In the genomic region with DNA sequence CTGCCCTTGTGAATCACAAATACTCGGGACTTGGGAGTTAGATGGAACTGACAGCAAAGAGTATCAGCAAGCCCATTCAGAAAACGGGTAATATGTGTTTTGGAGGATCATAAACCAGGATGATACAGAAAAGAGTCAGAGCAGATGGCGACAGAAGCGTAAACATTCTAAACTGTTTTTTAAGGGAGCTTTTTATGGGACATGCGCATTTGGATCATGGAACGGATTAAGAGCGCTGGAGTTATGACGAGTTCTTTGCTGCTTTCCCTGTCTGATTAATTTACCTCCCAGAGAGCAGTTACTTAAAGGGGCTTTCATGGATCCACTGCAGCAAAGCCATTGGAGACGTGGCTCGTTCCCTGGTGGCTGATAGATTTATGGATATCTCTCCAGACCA, we compare ENCODE assay signal across 10 mouse cellular contexts.
DNase-seq lines count a peak whose midpoint lies in the region; ATAC-seq and TF ChIP-seq lines count a peak whose summit lies in the region.
"Had no signal": no experiment of that assay in that cellular context is flagged by ENCODE, and none has a peak within 500 bp of the region (broad histone marks: within the 10 kb centered on the region; RNA-seq: fewer than 3 reads in every experiment).

No protein-coding gene starts in this region.

- no peak for DNase-seq in forebrain, embryonic 11.5 days (ENCODE audit: low spot score)
- DNase-seq in midbrain, embryonic 11.5 days (ENCODE audit: low spot score, missing footprints) = no peak
- no peak for DNase-seq in limb, embryonic 14.5 days (ENCODE audit: low spot score)
- no peak for DNase-seq in right cerebral cortex, postnatal 14 days
- DNase-seq in cerebellum, adult 2 months = no peak
- DNase-seq: cerebellum, adult 11 months; heart, postnatal 4 days had no signal

- H3K27ac ChIP-seq in forebrain, embryonic 12.5 days = no peak overlapping the region
- no peak overlapping the region for H3K27ac ChIP-seq in forebrain, embryonic 11.5 days (ENCODE audit: low read depth, low read length)
- H3K27ac ChIP-seq in midbrain, embryonic 12.5 days (replicated peaks) = 0 out of 2 replicates have a peak overlapping the region, but pooled peaks have one; percentile 30
- H3K27ac ChIP-seq in midbrain, embryonic 11.5 days (ENCODE audit: low read depth, low read length) = no peak overlapping the region
- no peak overlapping the region for H3K27ac ChIP-seq in limb, embryonic 14.5 days (replicated peaks; ENCODE audit: low read depth, low read length)
- H3K27ac ChIP-seq in stomach, embryonic 16.5 days (ENCODE audit: low read length) = no peak overlapping the region
- H3K27ac ChIP-seq in cerebellum, adult 2 months (ENCODE audit: insufficient read depth, low read length) = no peak overlapping the region

- H3K36me3 ChIP-seq in forebrain, embryonic 12.5 days (replicated peaks) = no peaks in the 10 kb centered on the region
- no peaks in the 10 kb centered on the region for H3K36me3 ChIP-seq in forebrain, embryonic 11.5 days (ENCODE audit: control insufficient read depth, insufficient read depth, low read length)
- H3K36me3 ChIP-seq in midbrain, embryonic 12.5 days = no peaks in the 10 kb centered on the region
- no peaks in the 10 kb centered on the region for H3K36me3 ChIP-seq in midbrain, embryonic 11.5 days (ENCODE audit: control insufficient read depth, insufficient read depth, low read length)
- H3K36me3 ChIP-seq in limb, embryonic 14.5 days (ENCODE audit: control insufficient read depth, insufficient read depth, low read length) = no peaks in the 10 kb centered on the region
- no peaks in the 10 kb centered on the region for H3K36me3 ChIP-seq in stomach, embryonic 16.5 days (ENCODE audit: control insufficient read depth, insufficient read depth, low read length)

- WGBS in forebrain, embryonic 12.5 days = 54% methylated on average over 10 of the region's 10 CpGs
- 62% methylated on average over 10 of the region's 10 CpGs for WGBS in forebrain, embryonic 11.5 days
- WGBS in midbrain, embryonic 12.5 days = 63% methylated on average over 10 of the region's 10 CpGs
- WGBS in midbrain, embryonic 11.5 days = 64% methylated on average over 10 of the region's 10 CpGs
- 12% methylated on average over 10 of the region's 10 CpGs for WGBS in limb, embryonic 14.5 days
- WGBS in stomach, embryonic 16.5 days = 43% methylated on average over 10 of the region's 10 CpGs
- WGBS in cerebellum, adult 2 months = 48% methylated on average over 10 of the region's 10 CpGs

- no peak for TF ChIP-seq POLR2A in limb, embryonic 14.5 days (IDR thresholded peaks at IDR 0.05; ENCODE audit: borderline replicate concordance, extremely low read depth, insufficient read depth, insufficient read length)
- TF ChIP-seq POLR2A in cerebellum, adult 2 months (IDR thresholded peaks at IDR 0.05; ENCODE audit: borderline replicate concordance, insufficient read depth, low read length) = no peak

- no peaks in the 10 kb centered on the region for H3K27me3 ChIP-seq in forebrain, embryonic 12.5 days
- no peaks in the 10 kb centered on the region for H3K27me3 ChIP-seq in forebrain, embryonic 11.5 days (ENCODE audit: control insufficient read depth, insufficient read depth, low read length)
- H3K27me3 ChIP-seq in midbrain, embryonic 12.5 days = no peaks in the 10 kb centered on the region
- H3K27me3 ChIP-seq in midbrain, embryonic 11.5 days (ENCODE audit: control insufficient read depth, insufficient read depth, low read length) = no peaks in the 10 kb centered on the region
- no peaks in the 10 kb centered on the region for H3K27me3 ChIP-seq in limb, embryonic 14.5 days (ENCODE audit: control insufficient read depth, insufficient read depth, low read length)
- no peaks in the 10 kb centered on the region for H3K27me3 ChIP-seq in stomach, embryonic 16.5 days (ENCODE audit: control insufficient read depth, insufficient read depth, low read length)
- no peaks in the 10 kb centered on the region for H3K27me3 ChIP-seq in cerebellum, adult 2 months (ENCODE audit: control insufficient read depth, insufficient read depth, low read length)

- no peaks in the 10 kb centered on the region for H3K9me3 ChIP-seq in forebrain, embryonic 12.5 days
- H3K9me3 ChIP-seq in forebrain, embryonic 11.5 days (ENCODE audit: control insufficient read depth, low read length) = no peaks in the 10 kb centered on the region
- H3K9me3 ChIP-seq in midbrain, embryonic 12.5 days = no peaks in the 10 kb centered on the region
- H3K9me3 ChIP-seq in midbrain, embryonic 11.5 days (ENCODE audit: control insufficient read depth, low read length) = no peaks in the 10 kb centered on the region
- no peaks in the 10 kb centered on the region for H3K9me3 ChIP-seq in limb, embryonic 14.5 days (ENCODE audit: control insufficient read depth, low read length)
- no peaks in the 10 kb centered on the region for H3K9me3 ChIP-seq in stomach, embryonic 16.5 days (replicated peaks; ENCODE audit: control insufficient read depth, low read length)

- H3K4me1 ChIP-seq in forebrain, embryonic 12.5 days = peaks cover 9% of the 10 kb centered on the region
- H3K4me1 ChIP-seq in forebrain, embryonic 11.5 days (replicated peaks; ENCODE audit: control insufficient read depth, insufficient read depth, low read length) = 0 out of 2 replicates have a peak, but pooled peaks cover 2% of the 10 kb centered on the region
- H3K4me1 ChIP-seq in midbrain, embryonic 12.5 days = peaks cover 7% of the 10 kb centered on the region; the same call in 1 of the 2 replicates
- no peaks in the 10 kb centered on the region for H3K4me1 ChIP-seq in midbrain, embryonic 11.5 days (ENCODE audit: control insufficient read depth, insufficient read depth, low read length)
- no peaks in the 10 kb centered on the region for H3K4me1 ChIP-seq in limb, embryonic 14.5 days (ENCODE audit: control insufficient read depth, insufficient read depth, low read length)
- no peaks in the 10 kb centered on the region for H3K4me1 ChIP-seq in stomach, embryonic 16.5 days (ENCODE audit: control insufficient read depth, insufficient read depth, low read length)
- no peaks in the 10 kb centered on the region for H3K4me1 ChIP-seq in cerebellum, adult 2 months (ENCODE audit: control insufficient read depth, insufficient read depth, low read length)

- H3K4me2 ChIP-seq in forebrain, embryonic 12.5 days = 0 out of 2 replicates have a peak overlapping the region, but pooled peaks have one; percentile 8
- H3K4me2 ChIP-seq in forebrain, embryonic 11.5 days (ENCODE audit: low read depth, low read length, severe bottlenecking) = no peak overlapping the region
- no peak overlapping the region for H3K4me2 ChIP-seq in midbrain, embryonic 12.5 days (replicated peaks)
- H3K4me2 ChIP-seq in midbrain, embryonic 11.5 days = no peak overlapping the region
- peak overlapping the region; percentile 14 for H3K4me2 ChIP-seq in limb, embryonic 14.5 days (replicated peaks; ENCODE audit: low read depth, low read length, severe bottlenecking)
- H3K4me2 ChIP-seq in stomach, embryonic 16.5 days (ENCODE audit: low read depth, low read length) = peak overlapping the region; percentile 30

- no peak overlapping the region for H3K9ac ChIP-seq in forebrain, embryonic 12.5 days
- H3K9ac ChIP-seq in forebrain, embryonic 11.5 days (ENCODE audit: low read length) = no peak overlapping the region
- H3K9ac ChIP-seq in midbrain, embryonic 12.5 days (replicated peaks) = no peak overlapping the region
- H3K9ac ChIP-seq in midbrain, embryonic 11.5 days (ENCODE audit: low read length) = no peak overlapping the region
- H3K9ac ChIP-seq in limb, embryonic 14.5 days (ENCODE audit: low read depth, low read length, severe bottlenecking) = no peak overlapping the region
- no peak overlapping the region for H3K9ac ChIP-seq in stomach, embryonic 16.5 days (ENCODE audit: low read length)

- TF ChIP-seq CTCF in cerebellum, adult 2 months (IDR thresholded peaks at IDR 0.05; ENCODE audit: borderline replicate concordance, insufficient read depth, low read depth, low read length) = no peak

- no peak overlapping the region for H3K4me3 ChIP-seq in forebrain, embryonic 12.5 days (replicated peaks)
- H3K4me3 ChIP-seq in forebrain, embryonic 11.5 days (ENCODE audit: low read depth, low read length) = no peak overlapping the region
- no peak overlapping the region for H3K4me3 ChIP-seq in midbrain, embryonic 12.5 days
- H3K4me3 ChIP-seq in midbrain, embryonic 11.5 days (ENCODE audit: low read depth, low read length) = no peak overlapping the region
- no peak overlapping the region for H3K4me3 ChIP-seq in limb, embryonic 14.5 days (replicated peaks; ENCODE audit: low read length)
- 0 out of 2 replicates have a peak overlapping the region, but pooled peaks have one; percentile 3 for H3K4me3 ChIP-seq in stomach, embryonic 16.5 days (replicated peaks; ENCODE audit: low read length)
- no peak overlapping the region for H3K4me3 ChIP-seq in cerebellum, adult 2 months (replicated peaks; ENCODE audit: insufficient read depth, low read depth, low read length)

- no peak for ATAC-seq in forebrain, embryonic 12.5 days (ENCODE audit: low FRiP score)
- no peak for ATAC-seq in forebrain, embryonic 11.5 days (replicated peaks; ENCODE audit: low FRiP score)
- ATAC-seq in midbrain, embryonic 12.5 days (ENCODE audit: low FRiP score, low read depth) = 0 out of 2 replicates have a peak, but pooled peaks have one; percentile 4
- no peak for ATAC-seq in midbrain, embryonic 11.5 days (ENCODE audit: low FRiP score)
- no peak for ATAC-seq in limb, embryonic 14.5 days (ENCODE audit: low FRiP score, low read depth)
- no peak for ATAC-seq in stomach, embryonic 16.5 days (ENCODE audit: insufficient read depth, low FRiP score)

Comparison
In these comparisons a context has a peak if more than half of its experiments do, and no peak if none do; other contexts are left out.
1. H3K4me2 ChIP-seq: peak in forebrain, embryonic 12.5 days (single experiment), limb, embryonic 14.5 days (single experiment) and stomach, embryonic 16.5 days (single experiment); none in forebrain, embryonic 11.5 days (single experiment), midbrain, embryonic 12.5 days (single experiment) and midbrain, embryonic 11.5 days (single experiment).